ENCODE assay signal across 12 mouse cellular contexts in genomic region chr6:86077880-86078279, GRCm38 (mm10). TPM values are rescaled to one million over a fixed set of nuclear protein-coding genes. Genes with fewer than 3 reads are reported as not detected.
A peak's percentile ranks its signal among the peaks of the same experiment; 100 is the strongest.
DNase-seq lines count a peak whose midpoint lies in the region; ATAC-seq lines count a peak whose summit lies in the region.
"Had no signal": no experiment of that assay in that cellular context is flagged by ENCODE, and none has a peak within 500 bp of the region (broad histone marks: within the 10 kb centered on the region; RNA-seq: fewer than 3 reads in every experiment).

No protein-coding gene starts in this region.

- H3K4me1 ChIP-seq in heart, embryonic 12.5 days (replicated peaks): no peaks in the 10 kb centered on the region
- H3K4me1 ChIP-seq in neural tube, embryonic 11.5 days (ENCODE audit: control insufficient read depth, insufficient read depth, low read length): no peaks in the 10 kb centered on the region; the same call in 1 of the 2 replicates
- H3K4me1 ChIP-seq in neural tube, embryonic 15.5 days: peaks cover 14% of the 10 kb centered on the region; the same call in 1 of the 2 replicates
- H3K4me1 ChIP-seq in liver, embryonic 11.5 days (replicated peaks; ENCODE audit: control insufficient read depth, insufficient read depth, low read length): peaks cover 45% of the 10 kb centered on the region
- H3K4me1 ChIP-seq in stomach, embryonic 15.5 days: no peaks in the 10 kb centered on the region
- H3K4me1 ChIP-seq: embryonic facial prominence, embryonic 12.5 days had no signal

- no peak overlapping the region for H3K4me2 ChIP-seq in heart, embryonic 12.5 days
- no peak overlapping the region for H3K4me2 ChIP-seq in neural tube, embryonic 11.5 days (ENCODE audit: low read depth)
- H3K4me2 ChIP-seq in neural tube, embryonic 15.5 days: no peak overlapping the region
- peak overlapping the region; percentile 86 for H3K4me2 ChIP-seq in liver, embryonic 11.5 days
- H3K4me2 ChIP-seq in stomach, embryonic 15.5 days: no peak overlapping the region
- H3K4me2 ChIP-seq: embryonic facial prominence, embryonic 12.5 days had no signal

- no peaks in the 10 kb centered on the region for H3K27me3 ChIP-seq in heart, embryonic 12.5 days (replicated peaks)
- H3K27me3 ChIP-seq in neural tube, embryonic 11.5 days (ENCODE audit: control insufficient read depth, insufficient read depth, low read length): no peaks in the 10 kb centered on the region
- H3K27me3 ChIP-seq in neural tube, embryonic 15.5 days (replicated peaks): no peaks in the 10 kb centered on the region
- H3K27me3 ChIP-seq in liver, embryonic 11.5 days (replicated peaks; ENCODE audit: control insufficient read depth, insufficient read depth, low read length): no peaks in the 10 kb centered on the region
- no peaks in the 10 kb centered on the region for H3K27me3 ChIP-seq in stomach, embryonic 15.5 days (replicated peaks)
- H3K27me3 ChIP-seq: embryonic facial prominence, embryonic 12.5 days had no signal

- H3K4me3 ChIP-seq in heart, embryonic 12.5 days: peak overlapping the region; percentile 17; the same call in 1 of the 2 replicates
- H3K4me3 ChIP-seq in neural tube, embryonic 11.5 days (ENCODE audit: low read depth, low read length): no peak overlapping the region
- no peak overlapping the region for H3K4me3 ChIP-seq in neural tube, embryonic 15.5 days (replicated peaks)
- peak overlapping the region; percentile 73 for H3K4me3 ChIP-seq in liver, embryonic 11.5 days (ENCODE audit: low read depth, low read length)
- no peak overlapping the region for H3K4me3 ChIP-seq in stomach, embryonic 15.5 days (replicated peaks)
- H3K4me3 ChIP-seq: embryonic facial prominence, embryonic 12.5 days had no signal

- peak; percentile 89 for ATAC-seq in heart, embryonic 12.5 days (ENCODE audit: insufficient number of reproducible peaks, low FRiP score)
- ATAC-seq in neural tube, embryonic 11.5 days (ENCODE audit: insufficient read depth, low FRiP score, low TSS enrichment): no peak
- no peak for ATAC-seq in neural tube, embryonic 15.5 days (ENCODE audit: low FRiP score)
- ATAC-seq in liver, embryonic 11.5 days (replicated peaks; ENCODE audit: low FRiP score): peak; percentile 93
- peak; percentile 88 for ATAC-seq in stomach, embryonic 15.5 days (ENCODE audit: insufficient read depth, low FRiP score, low read depth)

- 55% methylated on average over 5 of the region's 5 CpGs for WGBS in heart, embryonic 12.5 days
- 81% methylated on average over 5 of the region's 5 CpGs for WGBS in neural tube, embryonic 11.5 days
- WGBS in neural tube, embryonic 15.5 days: 83% methylated on average over 5 of the region's 5 CpGs
- WGBS in liver, embryonic 11.5 days: 39% methylated on average over 5 of the region's 5 CpGs
- WGBS in stomach, embryonic 15.5 days: 64% methylated on average over 5 of the region's 5 CpGs

- H3K9me3 ChIP-seq in heart, embryonic 12.5 days (replicated peaks): no peaks in the 10 kb centered on the region
- no peaks in the 10 kb centered on the region for H3K9me3 ChIP-seq in neural tube, embryonic 11.5 days (ENCODE audit: control insufficient read depth, low read length)
- no peaks in the 10 kb centered on the region for H3K9me3 ChIP-seq in neural tube, embryonic 15.5 days (replicated peaks)
- H3K9me3 ChIP-seq in liver, embryonic 11.5 days (ENCODE audit: control insufficient read depth, low read length): no peaks in the 10 kb centered on the region
- no peaks in the 10 kb centered on the region for H3K9me3 ChIP-seq in stomach, embryonic 15.5 days
- H3K9me3 ChIP-seq: embryonic facial prominence, embryonic 12.5 days had no signal

- peak overlapping the region; percentile 55; the same call in 1 of the 2 replicates for H3K27ac ChIP-seq in heart, embryonic 12.5 days (ENCODE audit: poor library complexity, severe bottlenecking)
- H3K27ac ChIP-seq in neural tube, embryonic 11.5 days (ENCODE audit: low read depth, low read length): peak overlapping the region; percentile 30; the same call in 1 of the 2 replicates
- no peak overlapping the region for H3K27ac ChIP-seq in neural tube, embryonic 15.5 days (replicated peaks)
- H3K27ac ChIP-seq in liver, embryonic 11.5 days (ENCODE audit: low read depth, low read length): peak overlapping the region; percentile 96
- H3K27ac ChIP-seq in stomach, embryonic 15.5 days: no peak overlapping the region
- H3K27ac ChIP-seq: embryonic facial prominence, embryonic 12.5 days had no signal

- no peak for DNase-seq in heart, adult 18-20 months
- no peak for DNase-seq in neural tube, embryonic 11.5 days (ENCODE audit: low spot score)
- no peak for DNase-seq in liver, embryonic 11.5 days (ENCODE audit: low spot score)
- no peak for DNase-seq in cerebellum, postnatal 10 days
- DNase-seq in embryo, embryonic 10 days (ENCODE audit: low spot score): no peak
- DNase-seq: B cell, adult 2 months; kidney, postnatal 36 days; right cerebral cortex, postnatal 4 days had no signal

- no peaks in the 10 kb centered on the region for H3K36me3 ChIP-seq in heart, embryonic 12.5 days
- no peaks in the 10 kb centered on the region for H3K36me3 ChIP-seq in neural tube, embryonic 11.5 days (ENCODE audit: control insufficient read depth, insufficient read depth, low read length)
- H3K36me3 ChIP-seq in neural tube, embryonic 15.5 days: no peaks in the 10 kb centered on the region
- no peaks in the 10 kb centered on the region for H3K36me3 ChIP-seq in liver, embryonic 11.5 days (ENCODE audit: control insufficient read depth, insufficient read depth, low read length)
- no peaks in the 10 kb centered on the region for H3K36me3 ChIP-seq in stomach, embryonic 15.5 days
- H3K36me3 ChIP-seq: embryonic facial prominence, embryonic 12.5 days had no signal

- H3K9ac ChIP-seq in heart, embryonic 12.5 days: no peak overlapping the region; the same call in 1 of the 2 replicates
- H3K9ac ChIP-seq in neural tube, embryonic 11.5 days (ENCODE audit: low read length): no peak overlapping the region
- no peak overlapping the region for H3K9ac ChIP-seq in neural tube, embryonic 15.5 days (replicated peaks)
- H3K9ac ChIP-seq in liver, embryonic 11.5 days (ENCODE audit: low read depth, low read length): peak overlapping the region; percentile 93
- H3K9ac ChIP-seq in stomach, embryonic 15.5 days: no peak overlapping the region
- H3K9ac ChIP-seq: embryonic facial prominence, embryonic 12.5 days had no signal

RNA-seq across cellular contexts. Expression of gene Add2, which starts 49.4 kb away (rescaled TPM):
- 10.8 and 12.3 TPM in 2 replicates for polyA plus RNA-seq in heart, embryonic 12.5 days (2016; fragmentation: Nextera tagmentation; extraction: Ambion mirVana)
- under 1 TPM; 0.18 to 0.30 TPM for total RNA-seq in heart, adult 18-20 months (2021)
- 65.8 and 67.0 TPM in 2 replicates for polyA plus RNA-seq in neural tube, embryonic 11.5 days (2014; fragmentation: Nextera tagmentation; extraction: Ambion mirVana)
- polyA plus RNA-seq in neural tube, embryonic 15.5 days (2015; fragmentation: Nextera tagmentation; extraction: Ambion mirVana): 107 and 130 TPM in 2 replicates
- polyA plus RNA-seq in liver, embryonic 11.5 days (2014; fragmentation: Nextera tagmentation; extraction: Ambion mirVana): 66.5 and 73.2 TPM in 2 replicates
- 7.4 and 12.6 TPM in 2 replicates for polyA plus RNA-seq in stomach, embryonic 15.5 days (2015; fragmentation: Nextera tagmentation; extraction: Ambion mirVana)

Comparison
In these comparisons a context has a peak if more than half of its experiments do, and no peak if none do; other contexts are left out.
1. H3K27ac ChIP-seq: peak in heart, embryonic 12.5 days (single experiment), neural tube, embryonic 11.5 days (single experiment) and liver, embryonic 11.5 days (single experiment); none in neural tube, embryonic 15.5 days (single experiment) and stomach, embryonic 15.5 days (single experiment).
2. ATAC-seq: peak in heart, embryonic 12.5 days (single experiment), liver, embryonic 11.5 days (single experiment) and stomach, embryonic 15.5 days (single experiment); none in neural tube, embryonic 11.5 days (single experiment) and neural tube, embryonic 15.5 days (single experiment).
3. H3K4me3 ChIP-seq: peak in heart, embryonic 12.5 days (single experiment) and liver, embryonic 11.5 days (single experiment); none in neural tube, embryonic 11.5 days (single experiment), neural tube, embryonic 15.5 days (single experiment) and stomach, embryonic 15.5 days (single experiment).